Mouse (Mus musculus): ENCODE measurements at regions not wholly inside any gene's neighbourhood (a gene's known extent, or its start where the extent isn't known, plus 50 kb on each side); places are given as distances from the start of the nearest gene placed in this dataset.

- DNase-seq (ENCODE audit: low read depth, low spot score): no peak
Measured at GRCm38 (mm10) chr15:38569011-38569640, 1143.8 kb downstream of the 4930447A16Rik start.

- DNase-seq (ENCODE audit: low read depth, low spot score): no peak
Measured at GRCm38 (mm10) chr15:38570144-38570543, 1144.8 kb downstream of the 4930447A16Rik start.

GRCm38 (mm10) chr15:38570735-38571134, 1145.4 kb downstream of the 4930447A16Rik start:
- no peak for DNase-seq (ENCODE audit: low read depth, low spot score)

- DNase-seq (ENCODE audit: low read depth, low spot score): no peak
Measured at GRCm38 (mm10) chr15:38572652-38573051, 1147.3 kb downstream of the 4930447A16Rik start.

GRCm38 (mm10) chr15:38574447-38574846, 1149.1 kb downstream of the 4930447A16Rik start:
- no peak for DNase-seq (ENCODE audit: low read depth, low spot score)

GRCm38 (mm10) chr15:38575254-38575653, 1149.9 kb downstream of the 4930447A16Rik start:
- no peak for DNase-seq (ENCODE audit: low read depth, low spot score)

GRCm38 (mm10) chr15:38577691-38578090, 1152.3 kb downstream of the 4930447A16Rik start:
- no peak for DNase-seq (ENCODE audit: low read depth, low spot score)

GRCm38 (mm10) chr15:38579481-38579880, 1154.1 kb downstream of the 4930447A16Rik start:
- no peak for DNase-seq (ENCODE audit: low read depth, low spot score)

- no peak for DNase-seq (ENCODE audit: low read depth, low spot score)
Measured at GRCm38 (mm10) chr15:38583500-38583899, 1158.1 kb downstream of the 4930447A16Rik start.

GRCm38 (mm10) chr15:38584425-38584824, 1159.1 kb downstream of the 4930447A16Rik start:
- DNase-seq (ENCODE audit: low read depth, low spot score): no peak

- DNase-seq (ENCODE audit: low read depth, low spot score): no peak
Measured at GRCm38 (mm10) chr15:38585610-38586009, 1160.3 kb downstream of the 4930447A16Rik start.

GRCm38 (mm10) chr15:38586594-38586993, 1161.2 kb downstream of the 4930447A16Rik start:
- DNase-seq (ENCODE audit: low read depth, low spot score): no peak

- DNase-seq (ENCODE audit: low read depth, low spot score): no peak
Measured at GRCm38 (mm10) chr15:38588268-38588667, 1162.9 kb downstream of the 4930447A16Rik start.

GRCm38 (mm10) chr15:38589010-38589409, 1163.7 kb downstream of the 4930447A16Rik start:
- DNase-seq (ENCODE audit: low read depth, low spot score): no peak

- DNase-seq (ENCODE audit: low read depth, low spot score): no peak
Measured at GRCm38 (mm10) chr15:38589675-38590074, 1164.3 kb downstream of the 4930447A16Rik start.

GRCm38 (mm10) chr15:38594095-38594494, 1168.7 kb downstream of the 4930447A16Rik start:
- DNase-seq (ENCODE audit: low read depth, low spot score): peak; percentile 66

GRCm38 (mm10) chr15:38594747-38595146, 1169.4 kb downstream of the 4930447A16Rik start:
- DNase-seq (ENCODE audit: low read depth, low spot score): peak; percentile 25

GRCm38 (mm10) chr15:38595820-38596219, 1170.5 kb downstream of the 4930447A16Rik start:
- no peak for DNase-seq (ENCODE audit: low read depth, low spot score)

- no peak for DNase-seq (ENCODE audit: low read depth, low spot score)
Measured at GRCm38 (mm10) chr15:38597458-38597857, 1172.1 kb downstream of the 4930447A16Rik start.

- no peak for DNase-seq (ENCODE audit: low read depth, low spot score)
Measured at GRCm38 (mm10) chr15:38601436-38601835, 1176.1 kb downstream of the 4930447A16Rik start.

GRCm38 (mm10) chr15:38602187-38602870, 1177.0 kb downstream of the 4930447A16Rik start:
- peak; percentile 10 for DNase-seq (ENCODE audit: low read depth, low spot score)

GRCm38 (mm10) chr15:38603918-38604317, 1178.6 kb downstream of the 4930447A16Rik start:
- DNase-seq (ENCODE audit: low read depth, low spot score): no peak

GRCm38 (mm10) chr15:38607368-38607767, 1182.0 kb downstream of the 4930447A16Rik start:
- no peak for DNase-seq (ENCODE audit: low read depth, low spot score)
